Mouse (Mus musculus): ENCODE data around the gene Maml2. TPM values are rescaled to one million over a fixed set of nuclear protein-coding genes. Genes with fewer than 3 reads are reported as not detected.

Gene Maml2
- polyA plus RNA-seq, 1 experiment from 2014 or later: 11.6 TPM

DNA sequence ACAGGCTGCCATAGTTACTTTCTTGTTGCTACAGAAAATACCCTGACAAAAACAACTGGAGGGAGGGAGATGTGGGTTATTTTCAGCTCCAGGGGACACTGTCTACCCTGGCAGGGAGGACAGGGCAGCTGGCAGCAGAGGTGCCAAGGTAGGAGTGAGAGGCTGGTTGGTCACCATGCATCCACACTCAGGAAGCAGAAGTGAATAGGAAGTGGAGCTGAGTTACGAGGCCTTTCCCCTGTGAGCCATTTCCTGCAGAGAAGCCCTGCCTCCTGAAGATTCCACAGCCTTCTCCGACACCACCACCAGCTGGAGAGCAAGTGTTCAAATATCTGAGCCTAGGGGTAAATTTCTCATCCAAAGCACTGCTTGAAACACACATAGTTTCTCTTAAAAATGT lies 277.2 kb downstream of the Maml2 start:
- ATAC-seq (ENCODE audit: insufficient number of reproducible peaks, low FRiP score): no peak
- H3K4me1 ChIP-seq (replicated peaks): peaks cover 16% of the 10 kb centered on the region
- no peak overlapping the region for H3K9ac ChIP-seq
- WGBS: 53% methylated on average over 2 of the region's 2 CpGs
- H3K36me3 ChIP-seq: peaks cover 3% of the 10 kb centered on the region; the same call in 1 of the 2 replicates
- no peaks in the 10 kb centered on the region for H3K27me3 ChIP-seq (replicated peaks)
- H3K9me3 ChIP-seq (replicated peaks): peaks cover 3% of the 10 kb centered on the region
- no peak overlapping the region for H3K4me2 ChIP-seq
- H3K4me3 ChIP-seq: no peak overlapping the region
- no peak overlapping the region; the same call in 1 of the 2 replicates for H3K27ac ChIP-seq (ENCODE audit: poor library complexity, severe bottlenecking)

DNA sequence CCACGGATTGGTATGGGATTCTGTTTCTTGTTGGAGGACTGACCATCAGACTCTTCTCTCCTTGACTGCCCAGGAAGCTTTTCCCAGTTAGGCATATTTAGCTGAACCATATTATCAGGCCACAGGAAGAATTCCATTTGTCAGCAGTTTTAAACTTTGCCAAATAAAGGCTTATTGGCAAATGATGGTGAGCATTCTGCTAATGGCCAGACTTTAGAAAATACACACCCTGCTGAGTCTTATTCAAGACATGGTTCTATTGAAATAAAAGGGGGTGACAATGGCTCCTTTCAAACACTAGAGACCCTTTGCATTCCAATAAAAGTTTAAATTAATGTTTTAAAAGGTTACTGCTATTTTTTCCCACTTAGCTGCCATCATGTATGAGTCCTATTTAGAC lies 279.4 kb downstream of the Maml2 start:
- no peaks in the 10 kb centered on the region for H3K27me3 ChIP-seq (replicated peaks)
- peaks cover 3% of the 10 kb centered on the region for H3K9me3 ChIP-seq (replicated peaks)
- no peak overlapping the region for H3K9ac ChIP-seq
- no peak overlapping the region for H3K4me3 ChIP-seq
- no peak for ATAC-seq (ENCODE audit: insufficient number of reproducible peaks, low FRiP score)
- 84% methylated on average over 1 of the region's 1 CpGs for WGBS
- H3K4me2 ChIP-seq: no peak overlapping the region
- H3K4me1 ChIP-seq (replicated peaks): peaks cover 15% of the 10 kb centered on the region
- peaks cover 3% of the 10 kb centered on the region; the same call in 1 of the 2 replicates for H3K36me3 ChIP-seq
- H3K27ac ChIP-seq (ENCODE audit: poor library complexity, severe bottlenecking): no peak overlapping the region

DNA sequence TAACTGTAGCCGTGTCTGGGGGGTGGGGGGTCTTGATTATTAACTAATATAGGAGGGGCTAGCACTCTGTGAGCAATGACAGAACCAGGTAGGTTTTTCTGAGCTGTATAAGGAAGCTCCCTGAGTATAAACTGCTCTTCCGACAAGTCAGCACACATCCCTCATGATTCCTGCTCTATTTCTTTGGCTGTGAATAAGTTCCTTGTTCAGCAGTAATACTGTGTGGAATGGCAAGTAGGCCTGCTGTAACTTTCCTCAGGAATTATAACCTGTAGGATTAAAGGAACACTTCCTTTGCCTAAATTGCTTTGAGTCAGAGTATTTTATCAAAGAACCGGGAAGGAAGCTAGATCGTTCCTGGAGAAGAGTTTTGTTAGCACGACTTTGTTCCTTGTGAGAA lies 283.4 kb downstream of the Maml2 start:
- 73% methylated on average over 5 of the region's 5 CpGs for WGBS
- Histone ChIP-seq H3K4me3 (no peak overlapping the region), H3K36me3 (peaks cover 3% of the 10 kb centered on the region; the same call in 1 of the 2 replicates), H3K4me2 (no peak overlapping the region), H3K27ac (ENCODE audit: poor library complexity, severe bottlenecking) (no peak overlapping the region), H3K27me3 (replicated peaks) (no peaks in the 10 kb centered on the region), H3K4me1 (replicated peaks) (peaks cover 22% of the 10 kb centered on the region), H3K9ac (no peak overlapping the region), H3K9me3 (replicated peaks) (no peaks in the 10 kb centered on the region)
- ATAC-seq (ENCODE audit: insufficient number of reproducible peaks, low FRiP score): no peak

DNA sequence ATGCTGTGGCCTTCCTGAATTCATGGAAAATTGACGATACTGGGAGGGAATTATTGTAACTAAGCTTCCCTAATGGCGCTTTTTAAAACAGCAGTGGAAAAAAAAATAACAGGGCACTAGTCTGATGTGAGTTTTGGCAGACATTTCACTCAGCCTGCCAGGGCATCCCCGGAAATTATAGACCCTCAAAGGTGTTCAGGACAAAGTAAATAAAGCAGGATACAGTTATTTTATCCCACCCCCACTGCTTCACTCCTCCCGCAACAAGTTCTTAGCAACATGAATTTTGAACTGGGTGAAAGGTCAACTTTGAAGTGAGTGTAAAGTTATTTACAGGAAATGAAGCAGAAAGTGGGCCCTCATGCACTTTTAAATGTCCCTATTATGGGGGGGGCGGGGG lies 286.2 kb downstream of the Maml2 start:
- 51% methylated on average over 5 of the region's 5 CpGs for WGBS
- H3K27ac ChIP-seq (ENCODE audit: poor library complexity, severe bottlenecking): no peak overlapping the region; the same call in 1 of the 2 replicates
- ATAC-seq (ENCODE audit: insufficient number of reproducible peaks, low FRiP score): no peak
- H3K9me3 ChIP-seq (replicated peaks): no peaks in the 10 kb centered on the region
- no peak overlapping the region for H3K4me3 ChIP-seq
- no peaks in the 10 kb centered on the region for H3K36me3 ChIP-seq
- H3K27me3 ChIP-seq (replicated peaks): no peaks in the 10 kb centered on the region
- H3K9ac ChIP-seq: no peak overlapping the region
- H3K4me1 ChIP-seq (replicated peaks): peaks cover 34% of the 10 kb centered on the region
- no peak overlapping the region for H3K4me2 ChIP-seq

DNA sequence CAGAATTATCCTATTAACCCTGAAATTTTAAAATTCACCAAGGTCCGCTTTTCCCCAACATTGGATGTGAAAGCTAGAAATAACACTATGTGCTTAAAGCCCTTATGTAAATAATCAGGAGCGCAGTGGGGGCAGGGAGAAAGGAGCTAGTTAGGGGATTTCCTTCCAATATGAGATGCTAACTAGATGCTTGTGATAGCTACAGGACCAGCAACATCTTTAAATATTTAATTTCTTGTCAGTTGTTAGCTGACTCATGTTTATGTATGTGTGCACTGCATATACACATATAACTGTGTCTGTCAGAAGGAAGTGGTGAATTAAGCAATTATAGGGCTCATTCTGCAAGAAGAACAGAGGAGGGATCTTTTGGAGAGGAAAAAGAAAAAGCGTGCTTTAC lies 286.7 kb downstream of the Maml2 start:
- no peak overlapping the region for H3K27ac ChIP-seq (ENCODE audit: poor library complexity, severe bottlenecking)
- no peak overlapping the region for H3K4me2 ChIP-seq
- H3K4me1 ChIP-seq (replicated peaks): peaks cover 34% of the 10 kb centered on the region
- 81% methylated on average over 3 of the region's 3 CpGs for whole genome bisulfite sequencing
- no peaks in the 10 kb centered on the region for H3K27me3 ChIP-seq (replicated peaks)
- H3K4me3 ChIP-seq: no peak overlapping the region
- no peaks in the 10 kb centered on the region for H3K36me3 ChIP-seq
- no peak overlapping the region for H3K9ac ChIP-seq
- no peaks in the 10 kb centered on the region for H3K9me3 ChIP-seq (replicated peaks)
- no peak for ATAC-seq (ENCODE audit: insufficient number of reproducible peaks, low FRiP score)

DNA sequence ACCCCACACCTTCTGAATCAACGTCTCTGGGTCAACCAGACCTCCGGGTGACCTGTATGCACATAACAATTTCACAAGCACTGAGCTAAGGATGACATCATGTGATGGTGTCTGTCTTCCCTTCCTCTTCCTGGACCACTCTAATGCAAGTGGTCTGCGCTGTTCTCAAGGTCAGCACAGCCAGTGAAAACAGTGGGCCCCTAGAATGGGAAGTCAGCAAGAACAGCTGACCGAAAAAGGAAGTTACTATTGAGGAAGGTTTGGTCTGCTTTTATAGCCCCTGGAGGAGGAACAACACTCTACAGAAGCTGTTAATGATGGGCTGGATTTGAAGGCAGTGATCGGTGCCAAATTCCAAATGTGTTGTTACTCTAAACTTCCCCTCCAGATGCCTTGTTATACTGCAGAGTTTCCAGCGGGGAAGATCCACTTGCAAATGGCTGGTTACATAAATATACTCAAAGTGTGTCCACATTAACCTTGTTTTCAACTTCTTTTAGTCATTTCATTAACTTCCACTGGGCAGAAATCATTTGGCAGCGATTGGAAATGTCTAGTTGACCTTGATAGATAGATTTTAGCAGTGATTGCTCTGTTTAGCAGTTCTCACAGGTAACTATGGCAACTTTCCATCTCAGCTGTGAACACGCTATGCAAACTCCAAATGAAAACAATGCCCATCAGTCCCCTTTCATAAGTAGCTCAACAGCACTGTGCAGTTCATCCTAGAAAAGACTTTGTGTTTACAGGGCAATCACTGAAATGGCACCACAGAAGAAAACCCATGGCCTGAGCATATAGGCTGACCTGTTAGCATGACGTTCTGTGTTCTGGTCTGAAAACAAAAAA lies 289.6 kb downstream of the Maml2 start:
- H3K9ac ChIP-seq: no peak overlapping the region
- H3K4me3 ChIP-seq: no peak overlapping the region
- no peaks in the 10 kb centered on the region for H3K36me3 ChIP-seq
- H3K27me3 ChIP-seq (replicated peaks): no peaks in the 10 kb centered on the region
- H3K27ac ChIP-seq (ENCODE audit: poor library complexity, severe bottlenecking): peak overlapping the region; percentile 30; the same call in 1 of the 2 replicates
- ATAC-seq (ENCODE audit: insufficient number of reproducible peaks, low FRiP score): peak; percentile 69
- no peaks in the 10 kb centered on the region for H3K9me3 ChIP-seq (replicated peaks)
- no peak overlapping the region for H3K4me2 ChIP-seq
- WGBS: 53% methylated on average over 9 of the region's 9 CpGs
- peaks cover 33% of the 10 kb centered on the region for H3K4me1 ChIP-seq (replicated peaks)

DNA sequence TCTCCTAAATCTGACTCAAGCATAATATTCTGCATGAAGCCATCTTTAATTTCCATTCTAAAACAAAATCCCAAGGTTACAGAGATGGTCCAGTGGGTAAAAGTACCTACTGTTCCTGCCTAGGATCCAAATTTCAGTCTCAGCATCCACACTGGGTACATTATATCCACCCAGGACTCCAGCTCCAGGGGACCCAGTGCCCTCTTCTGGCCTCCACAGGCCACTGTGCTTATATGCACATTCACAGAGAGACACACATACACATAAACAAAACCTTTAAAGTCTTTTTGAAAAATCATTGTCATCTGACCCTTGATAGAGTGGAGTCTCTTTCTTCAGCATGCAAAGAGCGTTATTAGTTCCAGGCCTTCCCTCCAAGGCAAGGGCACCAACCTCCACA lies 291.0 kb downstream of the Maml2 start:
- Histone ChIP-seq H3K27ac (ENCODE audit: poor library complexity, severe bottlenecking) (no peak overlapping the region), H3K4me1 (replicated peaks) (peaks cover 26% of the 10 kb centered on the region), H3K9ac (no peak overlapping the region), H3K27me3 (replicated peaks) (no peaks in the 10 kb centered on the region), H3K36me3 (no peaks in the 10 kb centered on the region), H3K4me3 (no peak overlapping the region), H3K9me3 (replicated peaks) (no peaks in the 10 kb centered on the region), H3K4me2 (no peak overlapping the region)
- no peak for ATAC-seq (ENCODE audit: insufficient number of reproducible peaks, low FRiP score)
- WGBS: 100% methylated on average over 1 of the region's 1 CpGs

DNA sequence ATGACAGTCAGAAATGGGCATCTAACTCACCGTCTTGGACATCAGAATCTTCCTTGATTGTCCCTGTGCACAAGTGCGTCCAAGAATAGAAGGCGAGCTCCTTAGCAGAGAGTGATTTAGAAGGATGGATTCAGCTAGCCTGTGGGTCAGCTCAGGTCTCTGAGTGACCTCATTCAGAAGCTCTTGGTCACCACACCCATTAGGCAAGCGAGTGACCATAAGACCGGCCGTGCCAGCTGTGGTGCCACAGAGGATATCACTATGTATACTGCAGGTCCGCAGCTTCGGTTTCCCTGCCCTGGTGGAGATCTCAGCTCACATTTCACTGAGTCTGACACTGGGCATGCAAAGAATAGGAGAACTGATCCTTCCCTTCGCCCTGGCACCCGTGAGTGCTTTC lies 294.9 kb downstream of the Maml2 start:
- ATAC-seq (ENCODE audit: insufficient number of reproducible peaks, low FRiP score): no peak
- peaks cover 10% of the 10 kb centered on the region for H3K4me1 ChIP-seq (replicated peaks)
- H3K27ac ChIP-seq (ENCODE audit: poor library complexity, severe bottlenecking): no peak overlapping the region
- no peak overlapping the region for H3K9ac ChIP-seq
- no peaks in the 10 kb centered on the region for H3K36me3 ChIP-seq
- no peaks in the 10 kb centered on the region for H3K27me3 ChIP-seq (replicated peaks)
- H3K4me2 ChIP-seq: no peak overlapping the region
- no peaks in the 10 kb centered on the region for H3K9me3 ChIP-seq (replicated peaks)
- H3K4me3 ChIP-seq: no peak overlapping the region
- WGBS: 87% methylated on average over 10 of the region's 10 CpGs

DNA sequence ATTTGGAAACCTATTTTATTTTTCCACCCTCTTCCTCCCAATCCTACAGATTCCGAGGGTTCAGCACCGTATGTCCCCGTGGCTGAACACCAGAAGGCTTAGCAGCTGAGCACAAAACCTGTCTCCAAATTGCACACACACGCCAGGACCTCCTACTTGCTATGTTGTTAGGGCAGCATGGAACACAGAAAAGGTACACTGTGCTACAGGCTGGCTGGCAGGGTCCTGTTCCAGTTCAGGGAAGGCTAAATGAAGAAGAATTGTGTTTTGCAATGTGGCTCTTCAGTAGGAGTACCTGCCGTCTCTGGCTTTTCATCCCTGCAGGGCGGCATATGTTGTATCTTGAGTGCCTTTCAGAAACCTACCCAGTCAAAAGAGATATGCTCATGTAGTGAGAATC lies 300.0 kb downstream of the Maml2 start:
- no peak overlapping the region for H3K4me2 ChIP-seq
- no peaks in the 10 kb centered on the region for H3K36me3 ChIP-seq
- no peaks in the 10 kb centered on the region for H3K9me3 ChIP-seq (replicated peaks)
- H3K4me1 ChIP-seq (replicated peaks): peaks cover 16% of the 10 kb centered on the region
- no peak overlapping the region for H3K4me3 ChIP-seq
- H3K27me3 ChIP-seq (replicated peaks): no peaks in the 10 kb centered on the region
- 66% methylated on average over 6 of the region's 6 CpGs for WGBS
- ATAC-seq (ENCODE audit: insufficient number of reproducible peaks, low FRiP score): no peak
- H3K27ac ChIP-seq (ENCODE audit: poor library complexity, severe bottlenecking): no peak overlapping the region
- no peak overlapping the region for H3K9ac ChIP-seq

DNA sequence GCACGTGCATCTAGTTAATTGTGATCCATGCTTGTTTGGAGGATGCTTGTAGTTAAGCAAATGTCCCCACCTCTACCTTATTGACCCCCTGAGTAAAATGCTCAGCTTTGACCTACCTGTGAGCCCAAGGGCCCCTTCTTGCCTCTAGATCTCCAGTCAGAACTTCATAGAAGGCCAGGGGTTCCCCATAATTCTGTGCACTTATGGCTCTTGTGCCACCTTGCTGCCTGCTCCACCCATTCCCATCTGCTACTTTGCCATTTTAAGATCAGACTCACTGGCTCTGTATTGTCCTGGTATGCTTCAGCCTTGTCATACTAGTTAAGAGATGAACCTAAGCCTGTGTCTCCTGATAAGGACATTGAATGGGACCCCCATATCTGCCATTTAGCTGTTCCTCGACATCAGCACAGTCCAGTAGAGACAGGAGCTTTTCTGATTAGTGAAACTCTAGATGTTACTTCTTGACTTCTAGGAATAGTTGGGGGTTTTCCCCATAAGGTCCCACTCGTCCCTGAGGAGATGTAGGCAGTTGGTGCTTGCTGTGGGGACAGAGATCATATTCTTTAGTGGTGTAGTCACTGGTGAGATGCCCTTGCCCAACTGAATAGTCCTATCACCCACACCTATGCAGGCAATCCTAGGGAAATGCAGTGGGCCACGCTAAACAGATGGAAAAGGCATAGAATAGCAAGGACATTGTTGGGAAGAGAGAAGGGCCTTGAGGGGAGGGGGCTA lies 301.0 kb downstream of the Maml2 start:
- H3K4me2 ChIP-seq: no peak overlapping the region
- no peak overlapping the region for H3K4me3 ChIP-seq
- H3K4me1 ChIP-seq (replicated peaks): peaks cover 16% of the 10 kb centered on the region
- no peaks in the 10 kb centered on the region for H3K9me3 ChIP-seq (replicated peaks)
- 62% methylated on average over 4 of the region's 4 CpGs for WGBS
- H3K27ac ChIP-seq (ENCODE audit: poor library complexity, severe bottlenecking): no peak overlapping the region
- no peaks in the 10 kb centered on the region for H3K36me3 ChIP-seq
- no peak overlapping the region for H3K9ac ChIP-seq
- no peaks in the 10 kb centered on the region for H3K27me3 ChIP-seq (replicated peaks)
- no peak for ATAC-seq (ENCODE audit: insufficient number of reproducible peaks, low FRiP score)

DNA sequence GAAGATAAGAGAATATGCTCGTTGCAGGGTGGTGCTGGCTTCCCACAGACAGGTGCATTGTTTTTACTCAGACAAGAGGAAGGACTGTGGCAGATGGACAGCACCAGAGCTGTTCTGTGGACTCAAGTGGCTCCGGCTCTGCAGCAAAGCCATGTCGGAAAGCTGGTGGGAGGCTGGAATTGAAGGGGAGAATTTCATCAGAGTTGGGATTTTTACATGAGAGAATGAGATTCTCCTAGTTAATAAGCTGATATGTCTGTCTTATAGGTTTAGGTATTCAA lies 301.5 kb downstream of the Maml2 start:
- no peak for ATAC-seq (ENCODE audit: insufficient number of reproducible peaks, low FRiP score)
- Histone ChIP-seq H3K4me3 (no peak overlapping the region), H3K27ac (ENCODE audit: poor library complexity, severe bottlenecking) (no peak overlapping the region), H3K9ac (no peak overlapping the region), H3K4me2 (no peak overlapping the region), H3K4me1 (replicated peaks) (peaks cover 16% of the 10 kb centered on the region), H3K9me3 (replicated peaks) (no peaks in the 10 kb centered on the region), H3K27me3 (replicated peaks) (no peaks in the 10 kb centered on the region), H3K36me3 (no peaks in the 10 kb centered on the region)
- WGBS: 63% methylated on average over 3 of the region's 3 CpGs

Measured in heart, embryonic 12.5 days (tissue).